Mouse (Mus musculus): ENCODE results near the gene Zfp111. TPM values are rescaled to one million over a fixed set of nuclear protein-coding genes. Genes with fewer than 3 reads are reported as not detected.

The Zfp111 gene
- polyA plus RNA-seq, 1 experiment from 2014 or later: 5.6 TPM

- H3K27me3 ChIP-seq (ENCODE audit: control insufficient read depth, insufficient read depth, low read length): no peaks in the 10 kb centered on the region
- no peak overlapping the region for H3K4me3 ChIP-seq (ENCODE audit: low read length)
- no peaks in the 10 kb centered on the region for H3K36me3 ChIP-seq (ENCODE audit: control insufficient read depth, insufficient read depth)
- ATAC-seq (replicated peaks; ENCODE audit: extremely low read depth, insufficient read depth, low FRiP score): no peak
- H3K9ac ChIP-seq (ENCODE audit: low read length): no peak overlapping the region
- no peak overlapping the region for H3K4me2 ChIP-seq (ENCODE audit: low read depth, low read length)
- H3K9me3 ChIP-seq (replicated peaks; ENCODE audit: control insufficient read depth, low read length): no peaks in the 10 kb centered on the region
- H3K27ac ChIP-seq (ENCODE audit: low read length): no peak overlapping the region
- peaks cover 3% of the 10 kb centered on the region; the same call in 1 of the 2 replicates for H3K4me1 ChIP-seq (ENCODE audit: control insufficient read depth, insufficient read depth, low read length)
- 53% methylated on average over 4 of the region's 4 CpGs for WGBS
These were observed 39.1 kb downstream of the Zfp111 start for GRCm38 (mm10) chr7:24172191-24172590.

- Histone ChIP-seq H3K4me3 (ENCODE audit: low read length) (no peak overlapping the region), H3K4me2 (ENCODE audit: low read depth, low read length) (no peak overlapping the region), H3K27me3 (ENCODE audit: control insufficient read depth, insufficient read depth, low read length) (no peaks in the 10 kb centered on the region), H3K9me3 (replicated peaks; ENCODE audit: control insufficient read depth, low read length) (no peaks in the 10 kb centered on the region), H3K9ac (ENCODE audit: low read length) (no peak overlapping the region), H3K36me3 (ENCODE audit: control insufficient read depth, insufficient read depth) (no peaks in the 10 kb centered on the region), H3K27ac (ENCODE audit: low read length) (no peak overlapping the region), H3K4me1 (ENCODE audit: control insufficient read depth, insufficient read depth, low read length) (no peaks in the 10 kb centered on the region)
- 11% methylated on average over 1 of the region's 1 CpGs for WGBS
- ATAC-seq (replicated peaks; ENCODE audit: extremely low read depth, insufficient read depth, low FRiP score): no peak
These were observed 58.0 kb downstream of the Zfp111 start for GRCm38 (mm10) chr7:24153272-24153671.

Other genes with a start within 250 kb of the Zfp111 start
- not detected in 2 replicates for gene Vmn1r181, start 236.8 kb downstream of the Zfp111 start, polyA plus RNA-seq (2015; fragmentation: Nextera tagmentation; extraction: Ambion mirVana)
- not detected in 2 replicates for gene V1rd19, start 209.8 kb downstream of the Zfp111 start, polyA plus RNA-seq (2015; fragmentation: Nextera tagmentation; extraction: Ambion mirVana)
- 0.01 TPM in 1 of 2 replicates, not detected in the other for gene Vmn1r183, start 158.2 kb downstream of the Zfp111 start, polyA plus RNA-seq (2015; fragmentation: Nextera tagmentation; extraction: Ambion mirVana)
- 13.2 and 14.1 TPM in 2 replicates for gene Zfp180, start 129.5 kb downstream of the Zfp111 start, polyA plus RNA-seq (2015; fragmentation: Nextera tagmentation; extraction: Ambion mirVana)
- gene Zfp112, start 99.1 kb downstream of the Zfp111 start, polyA plus RNA-seq (2015; fragmentation: Nextera tagmentation; extraction: Ambion mirVana): 5.2 and 6.0 TPM in 2 replicates
- gene Zfp235, start 77.3 kb downstream of the Zfp111 start, polyA plus RNA-seq (2015; fragmentation: Nextera tagmentation; extraction: Ambion mirVana): 8.7 and 9.4 TPM in 2 replicates
- 2.1 and 3.3 TPM in 2 replicates for gene Zfp114, start 36.4 kb downstream of the Zfp111 start, polyA plus RNA-seq (2015; fragmentation: Nextera tagmentation; extraction: Ambion mirVana)
- 3.6 TPM in 2 replicates for gene Zfp109, start 26.1 kb upstream of the Zfp111 start, polyA plus RNA-seq (2015; fragmentation: Nextera tagmentation; extraction: Ambion mirVana)
- 2.1 and 2.7 TPM in 2 replicates for gene Zfp108, start 43.4 kb upstream of the Zfp111 start, polyA plus RNA-seq (2015; fragmentation: Nextera tagmentation; extraction: Ambion mirVana)
- 5.8 and 6.7 TPM in 2 replicates for gene Zfp93, start 59.0 kb upstream of the Zfp111 start, polyA plus RNA-seq (2015; fragmentation: Nextera tagmentation; extraction: Ambion mirVana)
- gene Zfp61, start 89.8 kb upstream of the Zfp111 start, polyA plus RNA-seq (2015; fragmentation: Nextera tagmentation; extraction: Ambion mirVana): 16.6 and 16.8 TPM in 2 replicates
- 5.1 and 5.2 TPM in 2 replicates for gene Zfp94, start 105.2 kb upstream of the Zfp111 start, polyA plus RNA-seq (2015; fragmentation: Nextera tagmentation; extraction: Ambion mirVana)
- gene Tescl, start 122.5 kb upstream of the Zfp111 start, polyA plus RNA-seq (2015; fragmentation: Nextera tagmentation; extraction: Ambion mirVana): 0.17 and 0.30 TPM in 2 replicates
- gene Lypd5, start 137.8 kb upstream of the Zfp111 start, polyA plus RNA-seq (2015; fragmentation: Nextera tagmentation; extraction: Ambion mirVana): not detected in 2 replicates
- gene Kcnn4, start 158.8 kb upstream of the Zfp111 start, polyA plus RNA-seq (2015; fragmentation: Nextera tagmentation; extraction: Ambion mirVana): 5.2 and 10.9 TPM in 2 replicates
- 18.7 and 20.5 TPM in 2 replicates for gene Smg9, start 188.2 kb upstream of the Zfp111 start, polyA plus RNA-seq (2015; fragmentation: Nextera tagmentation; extraction: Ambion mirVana)
- gene Irgc1, start 240.9 kb upstream of the Zfp111 start, polyA plus RNA-seq (2015; fragmentation: Nextera tagmentation; extraction: Ambion mirVana): 0.29 TPM in 1 of 2 replicates, not detected in the other

Data from heart, embryonic 16.5 days (tissue).